Mouse (Mus musculus): ENCODE results near the gene Wscd1. TPM values are rescaled to one million over a fixed set of nuclear protein-coding genes. Genes with fewer than 3 reads are reported as not detected.

Wscd1 gene
- polyA plus RNA-seq, 1 experiment = 66.6 TPM

DNA sequence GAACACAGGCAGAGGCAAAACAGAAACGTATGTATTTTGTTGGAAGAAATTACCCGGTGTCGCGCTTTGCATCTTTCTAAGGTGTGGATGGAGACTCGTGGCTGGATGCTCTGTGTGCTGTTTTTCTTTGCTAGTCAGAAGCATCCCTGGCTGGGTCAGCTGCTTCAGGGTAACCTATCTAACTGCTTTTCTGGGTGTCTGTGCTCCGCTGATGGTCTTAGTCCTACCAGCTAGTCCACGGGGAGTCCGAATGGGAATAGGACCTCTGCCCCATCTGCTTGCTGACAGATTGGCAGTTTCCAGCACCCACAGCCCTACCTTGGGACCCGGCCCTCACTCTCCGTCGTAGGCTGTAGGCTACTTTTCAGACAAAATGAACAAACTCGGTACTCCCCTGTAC lies 2.0 kb downstream of the Wscd1 start:
- no peak for TF ChIP-seq POLR2A (IDR thresholded peaks at IDR 0.05; ENCODE audit: extremely low read depth, insufficient read depth, low read length)
- peak overlapping the region; percentile 32 for H3K4me3 ChIP-seq (ENCODE audit: insufficient read depth, low read length)
- H3K27ac ChIP-seq (ENCODE audit: insufficient read depth, low read length) = peak overlapping the region; percentile 74
- H3K4me1 ChIP-seq (ENCODE audit: control insufficient read depth, insufficient read depth, low read length) = peaks cover 1% of the 10 kb centered on the region; the same call in 1 of the 2 replicates

DNA sequence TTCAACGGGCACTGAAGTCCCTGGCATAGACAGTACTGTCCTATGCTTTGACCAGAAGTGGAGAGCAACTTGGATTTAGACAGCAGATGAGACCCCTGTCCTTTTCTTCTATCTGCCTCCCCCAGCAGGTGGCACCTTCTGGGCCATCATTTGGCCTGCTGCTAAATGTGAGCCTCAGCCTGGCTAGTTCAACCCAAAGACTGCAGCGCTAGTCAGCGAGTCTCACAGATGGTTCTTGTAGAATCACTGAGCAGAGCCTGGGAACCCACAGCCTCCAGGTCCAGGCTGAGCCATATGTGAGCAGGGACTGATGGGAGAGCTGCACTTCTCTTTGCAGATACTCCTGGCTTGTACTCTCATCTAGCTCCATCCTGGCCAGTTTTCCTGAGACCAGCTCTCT lies 2.9 kb downstream of the Wscd1 start:
- TF ChIP-seq CTCF (IDR thresholded peaks at IDR 0.05; ENCODE audit: extremely low read depth, insufficient read depth, low read length) (no peak), POLR2A (IDR thresholded peaks at IDR 0.05; ENCODE audit: extremely low read depth, insufficient read depth, low read length) (no peak)
- peaks cover 1% of the 10 kb centered on the region; the same call in 1 of the 2 replicates for H3K4me1 ChIP-seq (ENCODE audit: control insufficient read depth, insufficient read depth, low read length)
- H3K4me3 ChIP-seq (ENCODE audit: insufficient read depth, low read length) = peak overlapping the region; percentile 32
- H3K27ac ChIP-seq (ENCODE audit: insufficient read depth, low read length) = peak overlapping the region; percentile 30; the same call in 1 of the 2 replicates

DNA sequence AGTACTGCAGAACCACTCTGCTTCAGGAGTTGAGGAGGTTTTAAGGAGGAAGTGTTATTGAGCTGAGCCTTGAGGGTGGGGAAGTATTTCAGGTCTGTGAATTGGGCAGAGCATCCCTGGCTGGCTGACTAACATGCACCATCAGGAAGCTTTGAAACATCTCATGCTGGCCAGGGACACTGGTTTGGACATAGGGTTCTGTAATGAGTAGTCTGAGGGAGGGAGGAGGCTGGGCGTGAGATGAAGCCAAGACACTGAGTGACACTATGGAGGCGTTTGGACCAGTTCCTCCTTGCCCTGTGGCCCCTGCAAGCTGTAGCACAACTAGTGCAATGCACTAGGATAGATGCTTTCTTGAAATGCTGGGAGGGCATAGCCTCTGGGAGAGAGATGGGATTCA lies 5.4 kb downstream of the Wscd1 start:
- Histone ChIP-seq H3K4me1 (ENCODE audit: control insufficient read depth, insufficient read depth, low read length) (peaks cover 3% of the 10 kb centered on the region; the same call in 1 of the 2 replicates), H3K27ac (ENCODE audit: insufficient read depth, low read length) (peak overlapping the region; percentile 49), H3K4me3 (ENCODE audit: insufficient read depth, low read length) (no peak overlapping the region)
- TF ChIP-seq POLR2A (IDR thresholded peaks at IDR 0.05; ENCODE audit: extremely low read depth, insufficient read depth, low read length) (no peak), CTCF (IDR thresholded peaks at IDR 0.05; ENCODE audit: extremely low read depth, insufficient read depth, low read length) (no peak)

DNA sequence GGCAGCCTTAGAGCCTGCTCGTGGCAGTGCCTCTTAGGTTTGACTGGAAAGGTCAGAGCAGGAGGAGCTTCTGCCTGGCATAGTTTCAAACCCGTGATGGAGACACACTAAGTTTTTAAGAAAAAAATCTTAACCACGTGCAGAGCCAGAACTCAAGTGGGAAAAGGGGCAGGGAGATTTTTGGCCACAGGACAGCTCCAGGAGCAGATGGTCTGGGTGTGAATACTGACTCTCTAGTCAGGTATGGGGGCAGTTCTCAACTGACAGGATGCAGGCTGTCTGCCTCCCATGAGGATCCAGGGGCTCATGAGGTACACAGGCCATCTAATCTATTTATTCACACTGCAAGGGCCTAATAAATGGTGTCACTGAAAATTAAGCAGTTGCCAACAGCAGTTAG lies 6.6 kb downstream of the Wscd1 start:
- Histone ChIP-seq H3K27ac (ENCODE audit: insufficient read depth, low read length) (0 out of 2 replicates have a peak overlapping the region, but pooled peaks have one; percentile 35), H3K4me3 (ENCODE audit: insufficient read depth, low read length) (no peak overlapping the region), H3K4me1 (ENCODE audit: control insufficient read depth, insufficient read depth, low read length) (peaks cover 6% of the 10 kb centered on the region)
- TF ChIP-seq CTCF (IDR thresholded peaks at IDR 0.05; ENCODE audit: extremely low read depth, insufficient read depth, low read length) (no peak), POLR2A (IDR thresholded peaks at IDR 0.05; ENCODE audit: extremely low read depth, insufficient read depth, low read length) (no peak)

DNA sequence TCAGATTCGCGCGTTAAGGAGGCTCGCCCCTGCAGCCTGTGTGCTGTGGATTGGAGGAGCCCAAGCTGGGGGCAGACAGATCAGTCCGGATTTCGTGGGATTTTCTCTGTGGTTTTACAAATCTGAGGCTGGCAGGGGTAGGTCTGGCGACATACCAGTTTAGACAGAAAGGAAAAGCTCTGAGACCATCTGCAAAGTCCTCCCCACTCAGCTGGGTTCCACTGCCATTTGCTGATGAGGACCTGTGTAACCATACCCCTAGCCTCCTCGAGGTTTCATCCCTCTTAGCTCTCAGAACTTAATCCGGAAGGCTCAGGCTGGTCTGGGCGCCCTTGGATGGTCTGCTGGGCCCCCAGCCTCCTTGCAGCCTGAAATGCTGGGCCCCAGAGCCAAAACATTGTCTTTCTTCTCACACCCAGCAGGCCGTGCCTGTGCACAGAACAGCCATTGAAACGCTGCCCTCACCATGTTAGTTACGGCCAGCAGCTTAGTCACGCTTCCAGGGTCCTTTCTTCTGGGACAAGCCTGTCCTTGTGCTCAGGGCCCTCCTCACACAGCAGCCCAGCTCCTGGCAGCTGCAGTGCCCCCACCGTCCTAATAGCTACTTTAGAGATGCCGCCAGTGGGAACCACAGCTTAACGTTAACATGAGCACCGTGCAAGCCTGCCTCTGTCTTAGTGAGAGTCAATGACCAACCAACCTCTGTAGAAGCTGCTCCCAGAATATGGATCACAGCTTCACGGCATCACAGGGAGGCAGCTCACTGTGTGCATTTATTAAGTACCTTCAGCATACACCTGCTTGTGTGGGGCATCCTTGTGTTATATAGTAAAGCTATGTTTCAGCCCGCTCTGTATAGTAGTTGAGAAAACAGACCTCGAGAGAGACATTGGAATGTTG lies 8.7 kb downstream of the Wscd1 start:
- peak overlapping the region; percentile 92 for H3K27ac ChIP-seq (ENCODE audit: insufficient read depth, low read length)
- H3K4me1 ChIP-seq (ENCODE audit: control insufficient read depth, insufficient read depth, low read length) = peaks cover 9% of the 10 kb centered on the region
- no peak for TF ChIP-seq CTCF (IDR thresholded peaks at IDR 0.05; ENCODE audit: extremely low read depth, insufficient read depth, low read length)
- no peak for TF ChIP-seq POLR2A (IDR thresholded peaks at IDR 0.05; ENCODE audit: extremely low read depth, insufficient read depth, low read length)
- no peak overlapping the region for H3K4me3 ChIP-seq (ENCODE audit: insufficient read depth, low read length)

DNA sequence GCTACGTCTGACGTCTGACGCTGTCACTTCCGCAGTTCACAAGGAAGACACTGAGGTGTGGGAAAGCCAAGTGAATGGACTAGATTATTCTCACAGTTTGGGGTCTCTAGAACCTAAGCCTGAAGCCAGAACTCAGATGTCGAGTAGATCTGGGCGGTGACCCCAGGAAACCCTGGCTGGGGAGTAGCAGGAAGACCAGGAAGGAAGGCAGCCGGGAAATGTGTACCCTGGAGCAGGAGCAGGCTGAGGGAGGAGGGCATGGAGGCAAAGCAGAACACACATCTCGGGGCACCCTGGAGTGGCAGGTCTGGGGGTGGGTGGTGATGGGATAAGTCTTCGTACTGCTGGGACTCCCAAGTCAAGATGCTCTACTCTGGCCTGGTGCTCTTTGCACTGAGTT lies 11.3 kb downstream of the Wscd1 start:
- Histone ChIP-seq H3K4me3 (ENCODE audit: insufficient read depth, low read length) (no peak overlapping the region), H3K4me1 (ENCODE audit: control insufficient read depth, insufficient read depth, low read length) (peaks cover 10% of the 10 kb centered on the region), H3K27ac (ENCODE audit: insufficient read depth, low read length) (peak overlapping the region; percentile 83)
- TF ChIP-seq CTCF (IDR thresholded peaks at IDR 0.05; ENCODE audit: extremely low read depth, insufficient read depth, low read length) (no peak), POLR2A (IDR thresholded peaks at IDR 0.05; ENCODE audit: extremely low read depth, insufficient read depth, low read length) (no peak)

DNA sequence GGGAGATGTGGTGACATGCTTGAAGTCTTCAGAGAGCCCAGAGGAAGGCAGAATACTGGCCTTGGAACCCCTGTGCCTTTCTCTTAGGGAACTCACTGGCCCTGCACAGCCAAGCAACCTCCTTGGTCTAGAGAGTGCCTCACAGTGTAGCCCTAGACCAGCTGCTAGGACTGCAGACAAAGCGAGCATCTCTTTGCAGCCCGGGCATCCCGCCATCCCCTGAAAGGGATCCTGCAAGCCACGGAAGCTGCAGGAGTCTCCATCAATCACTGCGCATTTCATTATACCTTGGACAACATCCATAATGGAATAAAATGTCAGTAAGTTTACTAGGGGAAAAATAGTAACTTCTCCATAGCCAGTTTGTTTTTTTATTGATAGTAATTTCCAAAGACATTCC lies 13.4 kb downstream of the Wscd1 start:
- TF ChIP-seq CTCF (IDR thresholded peaks at IDR 0.05; ENCODE audit: extremely low read depth, insufficient read depth, low read length) (no peak), POLR2A (IDR thresholded peaks at IDR 0.05; ENCODE audit: extremely low read depth, insufficient read depth, low read length) (no peak)
- Histone ChIP-seq H3K4me3 (ENCODE audit: insufficient read depth, low read length) (no peak overlapping the region), H3K4me1 (ENCODE audit: control insufficient read depth, insufficient read depth, low read length) (peaks cover 8% of the 10 kb centered on the region), H3K27ac (ENCODE audit: insufficient read depth, low read length) (0 out of 2 replicates have a peak overlapping the region, but pooled peaks have one; percentile 41)

DNA sequence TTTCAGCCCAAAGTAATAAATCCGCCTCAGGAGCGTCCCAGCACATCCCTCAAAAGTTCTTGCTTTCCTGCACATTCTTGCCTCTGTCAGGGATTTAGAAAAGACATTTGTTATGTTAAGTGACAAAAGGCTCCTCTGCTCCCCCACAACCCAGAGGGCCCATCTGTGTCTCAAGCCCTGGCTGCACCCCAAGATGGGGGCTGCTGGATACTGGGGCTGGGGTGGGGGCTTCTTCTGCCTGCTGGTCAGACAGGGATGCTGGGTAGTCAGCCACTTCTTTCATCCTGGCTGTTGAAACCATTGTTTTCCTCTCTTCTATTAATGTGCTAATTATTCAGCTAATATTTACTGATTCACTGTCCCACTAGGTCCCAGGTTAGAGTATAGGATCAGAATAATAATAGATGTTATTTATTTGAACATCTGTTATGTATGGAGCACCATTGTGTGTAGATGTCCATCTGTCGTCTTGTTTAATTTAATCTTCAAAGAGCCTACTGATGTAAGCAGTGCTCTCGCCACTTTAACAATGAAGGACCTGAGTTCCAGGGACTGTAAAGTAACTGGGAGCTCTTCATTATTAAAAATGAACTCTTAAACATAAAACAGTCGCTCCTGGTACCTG lies 14.0 kb downstream of the Wscd1 start:
- H3K4me1 ChIP-seq (ENCODE audit: control insufficient read depth, insufficient read depth, low read length) = peaks cover 8% of the 10 kb centered on the region
- no peak overlapping the region for H3K4me3 ChIP-seq (ENCODE audit: insufficient read depth, low read length)
- 0 out of 2 replicates have a peak overlapping the region, but pooled peaks have one; percentile 41 for H3K27ac ChIP-seq (ENCODE audit: insufficient read depth, low read length)
- TF ChIP-seq CTCF (IDR thresholded peaks at IDR 0.05; ENCODE audit: extremely low read depth, insufficient read depth, low read length) (no peak), POLR2A (IDR thresholded peaks at IDR 0.05; ENCODE audit: extremely low read depth, insufficient read depth, low read length) (no peak)

DNA sequence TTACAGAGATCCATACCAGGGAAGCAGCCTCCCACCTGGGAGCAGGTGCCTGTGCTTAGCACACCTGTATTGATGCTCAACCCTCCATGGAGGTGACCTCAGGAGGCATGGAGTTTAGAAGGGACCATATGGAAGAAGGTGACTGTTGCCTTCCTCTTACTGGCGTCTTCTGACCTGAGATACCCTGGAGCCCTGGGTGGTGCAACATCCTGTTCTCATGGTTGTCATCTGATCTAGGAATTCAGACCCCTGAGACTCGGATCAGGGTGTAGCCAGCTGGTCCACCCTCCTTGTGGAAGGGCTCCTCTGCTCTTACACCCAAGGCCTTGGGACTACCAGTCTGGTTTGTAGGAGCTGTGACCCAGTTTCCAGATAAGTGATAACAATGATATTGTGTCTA lies 15.0 kb downstream of the Wscd1 start:
- no peak overlapping the region for H3K27ac ChIP-seq (ENCODE audit: insufficient read depth, low read length)
- H3K4me1 ChIP-seq (ENCODE audit: control insufficient read depth, insufficient read depth, low read length) = peaks cover 8% of the 10 kb centered on the region
- H3K4me3 ChIP-seq (ENCODE audit: insufficient read depth, low read length) = no peak overlapping the region
- no peak for TF ChIP-seq CTCF (IDR thresholded peaks at IDR 0.05; ENCODE audit: extremely low read depth, insufficient read depth, low read length)
- TF ChIP-seq POLR2A (IDR thresholded peaks at IDR 0.05; ENCODE audit: extremely low read depth, insufficient read depth, low read length) = no peak

All from cortical plate, adult 2 months (tissue).